Mouse (Mus musculus) midbrain, embryonic 11.5 days (tissue): ENCODE measurements around the gene Tspan5. TPM values are rescaled to one million over a fixed set of nuclear protein-coding genes. Genes with fewer than 3 reads are reported as not detected.

ENCODE experiments used
- ATAC-seq: fragments of 200-750 bp; cut with Nextera tagmentation; 2 replicates; pipeline ENCODE4 v1.8.0; 2017; ENCODE audit warnings: moderate TSS enrichment, moderate library complexity; ENCODE audit not compliant: low FRiP score
- DNase-seq: peaks from one replicate; pipeline ENCODE4 v3.0.0; 2015; ENCODE audit warnings: low spot score; ENCODE audit errors: missing footprints
- H3K27ac ChIP-seq: fragments of 300-500 bp; sonication (generic); 2 replicates; pipeline ENCODE4 v1.5.1; 2014; ENCODE audit warnings: low read depth, low read length
- H3K27me3 ChIP-seq: fragments of 300-500 bp; sonication (generic); 2 replicates; pipeline ENCODE4 v1.6.1; 2014; ENCODE audit warnings: mild to moderate bottlenecking, low read length, moderate library complexity, mixed read lengths; ENCODE audit not compliant: control insufficient read depth, insufficient read depth
- H3K36me3 ChIP-seq: fragments of 300-500 bp; sonication (generic); 2 replicates; pipeline ENCODE4 v1.6.1; 2014; ENCODE audit warnings: mild to moderate bottlenecking, low read length, moderate library complexity, mixed read lengths; ENCODE audit not compliant: control insufficient read depth, insufficient read depth
- H3K4me1 ChIP-seq: fragments of 300-500 bp; sonication (generic); 2 replicates; pipeline ENCODE4 v1.6.1; 2014; ENCODE audit warnings: low read length; ENCODE audit not compliant: control insufficient read depth, insufficient read depth
- H3K4me2 ChIP-seq: fragments of 300-500 bp; sonication (generic); 2 replicates; pipeline ENCODE4 v1.6.1; 2014; ENCODE audit warnings: mild to moderate bottlenecking, moderate library complexity
- H3K4me3 ChIP-seq: fragments of 300-500 bp; sonication (generic); 2 replicates; pipeline ENCODE4 v1.5.1; 2014; ENCODE audit warnings: low read depth, low read length
- H3K9ac ChIP-seq: fragments of 300-500 bp; sonication (generic); 2 replicates; pipeline ENCODE4 v1.6.1; 2014; ENCODE audit warnings: low read length
- H3K9me3 ChIP-seq: fragments of 300-500 bp; sonication (generic); 2 replicates; pipeline ENCODE4 v1.6.1; 2016; ENCODE audit warnings: low read length; ENCODE audit not compliant: control insufficient read depth
- WGBS: fragments of 180-500 bp; shearing (Covaris S2); extraction: QIAGEN DNeasy Blood & Tissue Kit; methylation state at CpG from one replicate; pipeline ENCODE4 v1.1.7; 2014; 5-methylcytosine and 5-hydroxymethylcytosine counted together
- polyA plus RNA-seq: library from polyadenylated mRNA; unstranded; fragments of >200 nt; fragmentation: Nextera tagmentation; extraction: Ambion mirVana; gene quantifications from 2 replicates; pipeline ENCODE4 v1.2.1, GENCODE M21; 2014

Gene Tspan5
- polyA plus RNA-seq, 1 experiment from 2014 or later, result 46.6 TPM

DNA sequence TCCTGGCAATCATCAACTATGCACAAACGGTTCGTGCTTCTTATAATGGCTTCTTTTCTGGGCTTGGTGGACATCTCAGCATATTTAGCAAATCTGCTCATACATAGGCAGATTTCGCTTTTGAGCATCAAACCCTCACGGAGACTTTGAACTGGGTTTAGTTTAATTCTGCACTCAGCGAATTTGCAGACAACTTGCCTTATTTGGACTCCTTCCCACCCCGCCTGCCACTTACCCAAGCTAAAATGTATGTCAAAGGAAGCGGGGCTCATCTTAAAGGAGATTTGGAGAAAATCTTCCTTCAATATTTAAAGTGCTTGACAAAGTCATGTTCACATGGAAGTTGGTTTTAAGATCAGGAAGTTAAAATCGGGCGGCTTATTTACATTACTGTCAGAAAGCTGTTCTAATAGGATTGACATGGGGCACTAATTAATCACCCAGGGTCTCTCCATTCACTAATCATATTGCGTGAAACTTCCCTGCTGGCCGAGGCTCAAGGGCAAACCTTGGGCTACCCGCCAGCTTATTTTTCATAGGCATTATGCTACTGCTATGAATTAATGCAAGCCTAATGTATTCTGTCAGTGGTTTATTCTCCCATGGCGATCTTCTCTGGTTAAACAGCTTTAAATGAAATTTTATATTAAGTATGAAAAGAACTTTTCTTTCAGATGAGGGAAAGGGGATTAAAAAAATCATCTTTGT is 111.1 kb downstream of the Tspan5 start:
- no peak overlapping the region for H3K4me2 ChIP-seq
- H3K4me3 ChIP-seq, result no peak overlapping the region
- no peak for ATAC-seq
- DNase-seq, result no peak
- 50% methylated on average over 13 of the region's 13 CpGs for WGBS
- no peaks in the 10 kb centered on the region for H3K36me3 ChIP-seq
- H3K27ac ChIP-seq, result no peak overlapping the region
- H3K4me1 ChIP-seq, result peaks cover 65% of the 10 kb centered on the region
- no peaks in the 10 kb centered on the region for H3K27me3 ChIP-seq
- no peaks in the 10 kb centered on the region for H3K9me3 ChIP-seq
- no peak overlapping the region for H3K9ac ChIP-seq

DNA sequence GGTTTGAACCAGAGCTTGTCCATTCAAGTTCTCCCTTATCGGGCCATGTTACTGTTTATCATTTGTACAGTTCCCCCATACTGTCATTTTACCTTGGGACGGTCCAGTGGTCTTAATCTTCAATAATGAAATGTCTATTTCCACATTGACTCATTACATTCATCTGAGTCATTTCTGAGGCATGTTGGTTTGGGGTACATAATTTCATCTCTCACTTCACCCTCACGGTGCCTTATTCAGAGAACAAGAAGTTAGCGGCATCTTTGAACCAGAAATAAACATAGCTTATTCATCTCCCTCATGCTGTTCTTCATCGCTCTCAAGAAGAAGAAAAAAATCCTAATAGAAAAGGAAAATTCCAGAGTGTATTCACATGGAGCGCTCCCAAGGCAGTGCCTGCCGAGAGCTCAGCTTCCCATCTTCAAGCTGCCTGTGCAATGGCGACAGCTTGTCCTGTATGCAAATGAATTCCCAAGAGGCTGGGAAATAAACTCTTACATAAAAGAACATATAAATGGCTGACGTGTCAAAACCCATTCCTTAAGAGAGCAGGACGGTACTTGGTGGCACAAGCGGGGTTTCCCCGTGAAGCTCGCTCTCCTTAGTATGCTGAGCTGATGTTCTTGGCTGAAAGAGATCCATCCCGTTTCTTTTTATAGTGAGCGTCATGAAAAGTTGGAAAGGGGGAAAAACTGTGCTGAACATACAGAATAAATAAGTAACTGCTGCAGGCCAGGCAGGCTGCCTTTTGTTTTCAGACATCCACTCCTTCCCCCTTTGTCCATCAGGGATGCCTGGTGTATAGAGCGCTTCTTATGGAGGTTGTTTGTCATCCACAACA is 112.2 kb downstream of the Tspan5 start:
- peak; percentile 46 for ATAC-seq

DNA sequence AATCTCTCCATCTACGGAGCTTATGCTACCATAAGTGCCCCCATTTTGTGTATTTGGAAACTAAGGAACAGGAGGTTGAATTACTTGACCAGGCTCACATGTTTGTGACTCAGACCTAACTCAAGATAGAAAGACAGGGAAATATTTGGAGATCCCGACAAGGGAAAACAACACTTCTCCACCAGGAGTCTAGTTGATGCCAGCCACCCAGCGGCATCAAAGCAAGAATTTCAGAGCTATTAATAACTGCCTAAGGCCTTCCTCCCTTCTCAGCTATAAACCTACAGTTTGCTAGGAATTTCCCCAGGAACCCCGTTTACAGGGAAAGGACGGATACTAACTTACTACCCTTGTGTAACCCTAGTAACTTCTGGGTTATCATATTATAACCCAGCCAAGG is 113.4 kb downstream of the Tspan5 start:
- H3K4me1 ChIP-seq, result peaks cover 70% of the 10 kb centered on the region
- no peak overlapping the region for H3K27ac ChIP-seq
- no peaks in the 10 kb centered on the region for H3K9me3 ChIP-seq
- no peak overlapping the region for H3K9ac ChIP-seq
- H3K36me3 ChIP-seq, result no peaks in the 10 kb centered on the region
- ATAC-seq (no peak), DNase-seq (no peak)
- H3K4me3 ChIP-seq, result no peak overlapping the region
- 90% methylated on average over 5 of the region's 5 CpGs for WGBS
- H3K4me2 ChIP-seq, result no peak overlapping the region
- H3K27me3 ChIP-seq, result no peaks in the 10 kb centered on the region

More for the DNA sequence above, 112.2 kb downstream of the Tspan5 start:
- H3K9me3 ChIP-seq, result no peaks in the 10 kb centered on the region
- no peaks in the 10 kb centered on the region for H3K36me3 ChIP-seq
- DNase-seq, result peak; percentile 90
- WGBS, result 37% methylated on average over 16 of the region's 16 CpGs
- H3K27me3 ChIP-seq, result no peaks in the 10 kb centered on the region
- peaks cover 73% of the 10 kb centered on the region for H3K4me1 ChIP-seq
- H3K9ac ChIP-seq, result no peak overlapping the region
- H3K27ac ChIP-seq, result peak overlapping the region; percentile 57; the same call in 1 of the 2 replicates
- H3K4me3 ChIP-seq, result no peak overlapping the region
- H3K4me2 ChIP-seq, result peak overlapping the region; percentile 14; the same call in 1 of the 2 replicates

DNA sequence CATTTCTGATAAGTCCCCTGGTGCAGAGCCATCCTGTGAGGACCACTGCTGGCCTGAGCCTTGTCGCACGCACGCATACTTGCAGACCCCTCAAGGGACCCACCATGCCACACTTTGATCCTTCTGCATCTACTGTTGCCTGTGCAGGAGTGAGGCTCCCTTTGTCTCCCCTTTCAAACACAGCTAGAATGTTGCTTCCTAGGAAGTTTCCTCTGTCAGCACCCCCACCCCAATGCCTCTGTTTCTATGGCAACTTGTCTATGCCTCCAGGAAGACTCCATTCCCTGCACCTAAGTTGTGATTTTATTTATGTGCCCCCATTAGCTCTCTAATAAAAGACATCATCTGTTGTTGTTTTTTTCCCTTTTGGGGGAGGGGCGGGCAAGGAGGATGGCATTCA is 115.0 kb downstream of the Tspan5 start:
- ATAC-seq, result peak; percentile 22; the same call in 1 of the 2 replicates
- H3K4me2 ChIP-seq, result no peak overlapping the region

GRCm38 (mm10) chr3:138857805-138858546 is 116.0 kb downstream of the Tspan5 start:
- H3K27ac ChIP-seq, result peak overlapping the region; percentile 30; the same call in 1 of the 2 replicates
- peaks cover 54% of the 10 kb centered on the region for H3K4me1 ChIP-seq
- H3K9ac ChIP-seq, result peak overlapping the region; percentile 20; the same call in 1 of the 2 replicates
- DNase-seq (peak; percentile 91), ATAC-seq (0 out of 2 replicates have a peak, but pooled peaks have one; percentile 11)
- H3K4me3 ChIP-seq, result no peak overlapping the region
- no peaks in the 10 kb centered on the region for H3K9me3 ChIP-seq
- no peaks in the 10 kb centered on the region; the same call in 1 of the 2 replicates for H3K27me3 ChIP-seq
- H3K4me2 ChIP-seq, result peak overlapping the region; percentile 15; the same call in 1 of the 2 replicates
- WGBS, result 30% methylated on average over 12 of the region's 12 CpGs
- H3K36me3 ChIP-seq, result no peaks in the 10 kb centered on the region

More for the DNA sequence above, 115.0 kb downstream of the Tspan5 start:
- Histone ChIP-seq H3K9me3 (no peaks in the 10 kb centered on the region), H3K4me3 (no peak overlapping the region), H3K9ac (no peak overlapping the region; the same call in 1 of the 2 replicates), H3K4me1 (peaks cover 60% of the 10 kb centered on the region), H3K36me3 (no peaks in the 10 kb centered on the region), H3K27ac (no peak overlapping the region), H3K27me3 (no peaks in the 10 kb centered on the region; the same call in 1 of the 2 replicates)
- whole genome bisulfite sequencing, result 57% methylated on average over 4 of the region's 4 CpGs
- no peak for DNase-seq

GRCm38 (mm10) chr3:138858649-138859048 is 116.7 kb downstream of the Tspan5 start:
- WGBS, result 84% methylated on average over 6 of the region's 6 CpGs
- Histone ChIP-seq H3K4me1 (peaks cover 48% of the 10 kb centered on the region), H3K4me3 (no peak overlapping the region), H3K27ac (no peak overlapping the region), H3K27me3 (no peaks in the 10 kb centered on the region; the same call in 1 of the 2 replicates), H3K4me2 (no peak overlapping the region), H3K9me3 (no peaks in the 10 kb centered on the region), H3K36me3 (no peaks in the 10 kb centered on the region), H3K9ac (no peak overlapping the region; the same call in 1 of the 2 replicates)
- DNase-seq (no peak), ATAC-seq (no peak)

GRCm38 (mm10) chr3:138859166-138859565 is 117.2 kb downstream of the Tspan5 start:
- peaks cover 43% of the 10 kb centered on the region for H3K4me1 ChIP-seq
- ATAC-seq, result no peak

GRCm38 (mm10) chr3:138859666-138860065 is 117.7 kb downstream of the Tspan5 start:
- Histone ChIP-seq H3K27ac (no peak overlapping the region), H3K9ac (no peak overlapping the region), H3K27me3 (no peaks in the 10 kb centered on the region; the same call in 1 of the 2 replicates), H3K4me2 (no peak overlapping the region), H3K4me3 (no peak overlapping the region), H3K36me3 (no peaks in the 10 kb centered on the region), H3K9me3 (no peaks in the 10 kb centered on the region), H3K4me1 (peaks cover 38% of the 10 kb centered on the region)
- DNase-seq (peak; percentile 89), ATAC-seq (peak; percentile 17; the same call in 1 of the 2 replicates)
- 32% methylated on average over 8 of the region's 8 CpGs for WGBS

More at GRCm38 (mm10) chr3:138859166-138859565, 117.2 kb downstream of the Tspan5 start:
- 80% methylated on average over 8 of the region's 8 CpGs for WGBS
- no peak overlapping the region for H3K4me2 ChIP-seq
- H3K27ac ChIP-seq, result no peak overlapping the region
- H3K9me3 ChIP-seq, result no peaks in the 10 kb centered on the region
- DNase-seq, result no peak
- H3K36me3 ChIP-seq, result no peaks in the 10 kb centered on the region
- H3K9ac ChIP-seq, result no peak overlapping the region
- H3K27me3 ChIP-seq, result no peaks in the 10 kb centered on the region; the same call in 1 of the 2 replicates
- no peak overlapping the region for H3K4me3 ChIP-seq
